Mouse (Mus musculus) hindbrain, postnatal 0 days (tissue): Measurements from ENCODE around the gene Gm17079. TPM values are rescaled to one million over a fixed set of nuclear protein-coding genes. Genes with fewer than 3 reads are reported as not detected.
A peak's percentile ranks its signal among the peaks of the same experiment; 100 is the strongest.
"Not testable (repeated sequence)": the region's sequence is repeated elsewhere in the genome, so short reads cannot be mapped to it uniquely, and the experiment has no call there.

ENCODE experiments used
- ATAC-seq: fragments of 200-750 bp; cut with Nextera tagmentation; 2 replicates; pipeline ENCODE4 v1.8.0; 2017; ENCODE audit warnings: mild to moderate bottlenecking, moderate TSS enrichment, moderate library complexity
- DNase-seq: peaks from one replicate; pipeline ENCODE4 v3.0.0-alpha.2; 2015; ENCODE audit warnings: low spot score
- H3K27ac ChIP-seq: fragments of 300-500 bp; sonication (generic); 2 replicates; pipeline ENCODE4 v1.5.1; 2014; ENCODE audit warnings: mild to moderate bottlenecking
- H3K27me3 ChIP-seq: fragments of 300-500 bp; sonication (generic); 2 replicates; pipeline ENCODE4 v1.6.1; 2014; ENCODE audit warnings: low read length, mixed read lengths; ENCODE audit not compliant: insufficient read depth
- H3K36me3 ChIP-seq: fragments of 300-500 bp; sonication (generic); 2 replicates; pipeline ENCODE4 v1.6.1; 2014; ENCODE audit warnings: low read length, mixed read lengths; ENCODE audit not compliant: insufficient read depth
- H3K4me1 ChIP-seq: fragments of 300-500 bp; sonication (generic); 2 replicates; pipeline ENCODE4 v1.6.1; 2014; ENCODE audit warnings: antibody characterized with exemption, low read length, mixed read lengths; ENCODE audit not compliant: insufficient read depth
- H3K4me2 ChIP-seq: fragments of 300-500 bp; sonication (generic); 2 replicates; pipeline ENCODE4 v1.6.1; 2014; ENCODE audit warnings: low read depth, mild to moderate bottlenecking, low read length, moderate library complexity, mixed read lengths
- H3K4me3 ChIP-seq: fragments of 300-500 bp; sonication (generic); 2 replicates; pipeline ENCODE4 v1.5.1; 2014; ENCODE audit warnings: low read length
- H3K9ac ChIP-seq: fragments of 300-500 bp; sonication (generic); replicated peaks from 2 replicates; pipeline ENCODE4 v1.6.1; 2014; ENCODE audit warnings: mild to moderate bottlenecking, low read length, moderate library complexity, mixed read lengths
- H3K9me3 ChIP-seq: fragments of 300-500 bp; sonication (generic); 2 replicates; pipeline ENCODE4 v1.6.1; 2016; ENCODE audit warnings: low read length, mixed read lengths
- CTCF ChIP-seq: IDR thresholded peaks from 2 replicates; pipeline ENCODE4 v1.5.1; 2016; ENCODE audit warnings: antibody characterized with exemption, control low read depth, low read depth
- WGBS: fragments of 180-500 bp; shearing (Covaris S2); extraction: QIAGEN DNeasy Blood & Tissue Kit; methylation state at CpG from one replicate; pipeline ENCODE4 v1.1.7; 2014; 5-methylcytosine and 5-hydroxymethylcytosine counted together
- polyA plus RNA-seq: library from polyadenylated mRNA; unstranded; fragments of >200 nt; fragmentation: Nextera tagmentation; extraction: Ambion mirVana; gene quantifications from 2 replicates; pipeline ENCODE4 v1.2.1, GENCODE M21; 2015
- total RNA-seq: library from RNA; depleted of rRNA; stranded (reverse); fragments of >200 nt; gene quantifications from 2 replicates; pipeline ENCODE4 v1.2.3, GENCODE M21; 2014; rRNA removed

Gene Gm17079
- total RNA-seq (not detected in 2 replicates), polyA plus RNA-seq (not detected in 2 replicates)

DNA sequence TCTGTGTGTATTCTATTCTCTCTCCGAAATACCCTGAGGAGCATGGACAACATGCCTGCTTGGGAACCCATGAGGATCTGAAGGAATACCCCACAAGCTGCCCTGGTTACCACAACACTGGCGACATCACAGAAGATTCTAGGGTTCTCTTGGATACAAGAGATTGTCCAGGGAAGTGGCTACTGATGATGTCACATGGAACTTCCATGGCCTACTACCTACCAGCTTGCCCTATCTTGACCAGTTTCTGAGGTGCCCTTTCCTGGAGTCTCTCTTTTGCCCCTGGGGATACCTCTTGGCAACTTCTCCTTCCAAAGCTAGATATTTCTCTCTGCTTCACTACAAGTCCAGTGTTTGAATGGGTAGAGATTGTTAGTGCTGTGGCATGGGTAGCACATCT is at the start of gene Gm17079:
TSS of gene Gm17079 (minus strand) at position 101 of the 400 bp plus-strand sequence.
- H3K27me3 ChIP-seq, H3K4me2 ChIP-seq, H3K9ac ChIP-seq, H3K4me3 ChIP-seq, H3K4me1 ChIP-seq, H3K9me3 ChIP-seq, H3K36me3 ChIP-seq, ATAC-seq, DNase-seq, H3K27ac ChIP-seq: not testable (repeated sequence)
- WGBS: 91% methylated on average over 1 of the region's 2 CpGs

DNA sequence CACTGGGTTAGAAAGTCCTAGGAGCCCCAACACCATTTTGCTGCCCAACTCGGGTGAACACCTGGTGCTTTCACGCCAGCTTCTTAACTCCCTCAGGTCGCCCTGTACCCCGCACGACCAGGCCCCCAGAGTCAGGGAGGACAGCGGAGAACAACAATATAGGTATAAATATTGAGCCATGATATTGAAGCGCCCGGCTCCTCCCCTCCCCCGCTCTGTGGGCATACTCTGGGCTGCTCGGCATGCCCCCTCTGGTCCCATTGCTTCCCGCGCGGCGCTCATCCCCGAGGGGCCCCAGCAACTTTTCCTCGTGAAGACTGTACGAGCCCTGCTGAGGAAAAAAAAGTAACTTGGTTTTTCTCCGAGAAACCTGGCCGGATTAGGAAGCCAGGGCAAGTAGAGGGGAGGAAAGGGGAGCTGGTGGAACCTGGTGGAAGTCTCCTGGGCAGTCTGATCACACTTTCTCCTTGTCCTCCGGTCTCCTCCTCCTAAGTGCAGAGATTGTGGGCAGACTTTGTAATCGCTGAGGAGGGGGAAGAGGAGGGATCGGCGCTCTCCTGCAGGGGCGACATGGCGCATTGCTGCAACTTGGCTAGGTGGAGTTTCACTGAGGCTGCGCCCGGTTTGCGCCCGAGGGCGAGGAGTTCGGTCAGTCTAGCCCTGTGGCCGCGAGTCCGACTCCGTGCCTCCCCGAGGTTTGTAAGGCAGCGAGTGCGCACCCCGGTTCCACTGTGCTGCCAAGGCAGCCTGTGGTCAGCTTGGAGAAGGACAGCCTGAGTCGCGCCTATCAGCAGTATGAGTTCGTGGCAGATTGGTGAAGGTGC is 45.3 kb upstream of the Gm17079 start:
- H3K4me2 ChIP-seq: peak overlapping the region; percentile 87
- no peak overlapping the region for H3K27ac ChIP-seq
- peak; percentile 5; the same call in 1 of the 2 replicates for TF ChIP-seq CTCF
- H3K9me3 ChIP-seq: no peaks in the 10 kb centered on the region
- H3K9ac ChIP-seq: 0 out of 2 replicates have a peak overlapping the region, but pooled peaks have one; percentile 9
- ATAC-seq: peak; percentile 18; the same call in 1 of the 2 replicates
- H3K27me3 ChIP-seq: peaks cover 33% of the 10 kb centered on the region
- WGBS: 1% methylated on average over 41 of the region's 42 CpGs
- no peaks in the 10 kb centered on the region for H3K36me3 ChIP-seq
- H3K4me3 ChIP-seq: peak overlapping the region; percentile 39
- DNase-seq: peak; percentile 12
- no peaks in the 10 kb centered on the region; the same call in 1 of the 2 replicates for H3K4me1 ChIP-seq

DNA sequence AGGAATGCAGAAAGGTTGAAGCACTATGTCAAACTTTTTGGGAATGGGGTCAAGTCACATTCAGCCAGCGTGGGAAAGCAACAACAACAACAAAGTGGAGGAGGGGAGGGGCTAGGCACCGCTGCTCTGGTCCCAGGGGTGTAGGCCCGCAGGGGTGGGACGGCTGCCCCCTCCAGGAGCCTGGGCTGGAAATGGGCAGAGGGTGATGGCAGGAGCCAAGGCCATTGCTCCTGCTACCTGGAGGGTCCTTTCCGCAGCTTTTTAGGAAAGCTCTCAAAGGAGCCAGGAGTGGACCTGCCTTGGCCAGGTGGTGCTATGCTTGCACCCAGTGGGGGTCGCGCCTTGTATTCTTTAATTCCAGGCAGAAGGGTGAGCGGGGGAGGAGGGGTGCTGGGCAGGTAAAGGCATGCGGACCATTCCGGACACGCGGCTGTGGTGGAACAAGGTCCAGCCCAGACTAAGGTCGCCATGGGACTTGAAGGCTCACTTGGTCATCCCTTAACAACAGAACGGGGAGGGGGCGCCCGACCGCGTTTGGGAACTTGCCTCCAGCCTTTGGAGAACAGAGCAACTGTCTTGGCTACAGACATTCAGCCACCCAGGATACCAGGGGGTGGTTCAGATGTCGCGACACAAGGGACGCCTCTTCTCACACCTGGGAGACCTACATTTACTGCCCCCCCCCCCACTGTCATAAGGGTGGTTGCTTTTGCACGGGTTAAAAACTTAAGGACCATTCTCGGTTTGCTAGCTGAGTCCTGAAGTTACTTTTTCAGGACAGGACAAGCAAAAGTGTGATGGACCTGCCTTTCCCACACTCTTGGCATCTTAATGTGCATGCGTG is 44.1 kb upstream of the Gm17079 start:
- Histone ChIP-seq H3K27me3 (peaks cover 33% of the 10 kb centered on the region), H3K4me1 (no peaks in the 10 kb centered on the region; the same call in 1 of the 2 replicates), H3K9ac (no peak overlapping the region), H3K36me3 (no peaks in the 10 kb centered on the region), H3K4me2 (peak overlapping the region; percentile 87), H3K4me3 (peak overlapping the region; percentile 37), H3K9me3 (no peaks in the 10 kb centered on the region), H3K27ac (no peak overlapping the region)
- DNase-seq (no peak), ATAC-seq (0 out of 2 replicates have a peak, but pooled peaks have one; percentile 35)
- no peak for TF ChIP-seq CTCF
- WGBS: under 1% methylated on average over 24 of the region's 24 CpGs

DNA sequence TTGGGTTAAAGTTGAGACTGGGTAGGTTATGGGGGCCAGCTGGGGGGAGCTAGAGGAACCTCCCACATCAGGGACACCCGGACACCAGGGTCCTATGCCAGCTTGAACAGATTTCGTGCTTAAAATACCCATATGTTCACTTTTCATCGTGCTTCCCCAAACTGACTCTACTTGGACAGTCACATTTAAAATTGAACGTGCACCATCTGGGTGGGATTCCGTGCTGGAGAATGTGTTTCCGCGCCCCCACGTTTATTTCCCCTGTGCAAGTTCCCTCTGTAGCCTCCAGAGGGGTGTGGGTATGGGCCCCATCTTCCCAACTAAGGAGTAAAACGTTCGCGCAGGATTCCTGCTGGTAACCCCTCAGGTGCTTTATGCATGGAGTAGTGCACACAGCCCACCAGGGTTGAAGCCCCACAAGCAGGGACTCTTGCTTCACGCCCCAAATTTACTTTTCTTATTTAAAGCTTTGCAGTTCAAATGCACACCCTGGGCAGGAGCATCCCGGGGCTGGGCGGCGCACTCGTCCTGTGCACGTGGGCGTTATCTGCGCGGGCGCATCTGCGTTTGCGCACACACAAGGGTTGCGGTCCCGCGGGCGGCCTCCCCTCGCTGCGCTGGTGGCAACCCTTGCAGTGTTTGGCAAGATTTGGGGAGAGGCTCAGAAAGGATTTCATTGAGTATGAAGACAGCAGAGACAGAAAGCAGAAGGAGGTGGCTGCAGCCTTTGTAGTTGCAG is 43.3 kb upstream of the Gm17079 start:
- ATAC-seq (0 out of 2 replicates have a peak, but pooled peaks have one; percentile 35), DNase-seq (no peak)
- TF ChIP-seq CTCF: no peak
- peak overlapping the region; percentile 37 for H3K4me3 ChIP-seq
- H3K36me3 ChIP-seq: no peaks in the 10 kb centered on the region
- WGBS: 2% methylated on average over 29 of the region's 29 CpGs
- H3K27me3 ChIP-seq: peaks cover 33% of the 10 kb centered on the region
- H3K9me3 ChIP-seq: no peaks in the 10 kb centered on the region
- H3K27ac ChIP-seq: no peak overlapping the region
- H3K4me1 ChIP-seq: no peaks in the 10 kb centered on the region; the same call in 1 of the 2 replicates
- peak overlapping the region; percentile 59 for H3K4me2 ChIP-seq
- no peak overlapping the region for H3K9ac ChIP-seq

DNA sequence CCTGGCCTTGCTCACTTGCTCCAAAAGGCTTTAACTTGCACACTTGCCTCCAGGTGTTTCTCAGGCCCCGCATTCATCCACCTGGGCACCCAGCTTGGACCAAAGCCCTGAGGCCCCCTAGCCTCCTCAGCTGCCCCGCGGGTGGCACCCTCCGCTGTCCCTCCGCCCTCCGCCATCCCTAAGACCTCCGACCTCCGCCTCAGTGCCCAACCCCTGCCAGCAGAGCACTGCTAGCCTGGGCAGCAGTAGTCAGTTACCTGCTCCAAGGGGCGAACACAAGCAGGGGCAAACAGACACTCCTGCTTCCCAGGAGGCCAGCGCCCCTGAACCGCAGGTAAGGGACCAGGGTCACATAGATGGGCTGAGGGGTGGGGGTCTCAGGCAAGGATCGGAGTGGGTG is 42.7 kb upstream of the Gm17079 start:
- 18% methylated on average over 12 of the region's 12 CpGs for WGBS
- ATAC-seq (no peak), DNase-seq (no peak)
- H3K9ac ChIP-seq: no peak overlapping the region
- H3K27me3 ChIP-seq: peaks cover 33% of the 10 kb centered on the region
- H3K4me1 ChIP-seq: no peaks in the 10 kb centered on the region; the same call in 1 of the 2 replicates
- no peaks in the 10 kb centered on the region for H3K36me3 ChIP-seq
- TF ChIP-seq CTCF: no peak
- no peak overlapping the region for H3K4me3 ChIP-seq
- H3K4me2 ChIP-seq: no peak overlapping the region
- H3K9me3 ChIP-seq: no peaks in the 10 kb centered on the region
- H3K27ac ChIP-seq: no peak overlapping the region

DNA sequence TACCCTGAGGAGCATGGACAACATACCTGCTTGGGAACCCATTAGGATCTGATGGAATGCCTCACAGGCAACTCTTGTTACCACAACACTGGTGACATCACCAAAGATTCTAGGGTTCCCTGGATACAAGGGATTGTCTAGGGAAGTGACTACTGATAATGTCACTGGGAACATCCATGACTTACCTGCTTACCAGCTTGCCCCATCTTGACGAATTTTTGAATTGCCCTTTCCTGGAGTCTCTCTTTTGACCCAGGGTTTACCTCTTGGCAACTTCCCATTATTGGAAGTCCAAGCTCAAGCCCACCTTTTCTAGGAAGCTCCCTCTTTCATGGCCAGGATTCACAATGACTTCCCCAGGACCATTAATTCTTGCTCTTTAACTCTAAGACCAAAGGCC is 21.8 kb upstream of the Gm17079 start, which contains the start of gene Gm5800:
TSS of gene Gm5800 (minus strand) at position 101 of the 400 bp plus-strand sequence.
- 50% methylated on average over 1 of the region's 1 CpGs for WGBS
- no peak within 1 kb of the TSS for H3K9ac ChIP-seq
- no peaks in the 10 kb centered on the region for H3K36me3 ChIP-seq
- H3K9me3 ChIP-seq: no peaks in the 10 kb centered on the region
- TF ChIP-seq CTCF: no peak
- no peak within 1 kb of the TSS for H3K4me2 ChIP-seq
- ATAC-seq: no peak
- H3K27me3 ChIP-seq: no peaks in the 10 kb centered on the region
- H3K4me3 ChIP-seq: no peak within 1 kb of the TSS
- DNase-seq: no peak
- H3K27ac ChIP-seq: no peak within 1 kb of the TSS
- H3K4me1 ChIP-seq: no peaks in the 10 kb centered on the region
